Mouse (Mus musculus) forebrain, embryonic 12.5 days (tissue): Measurements from ENCODE around the gene Rasa4. TPM values are rescaled to one million over a fixed set of nuclear protein-coding genes. Genes with fewer than 3 reads are reported as not detected.
A peak's percentile ranks its signal among the peaks of the same experiment; 100 is the strongest.

ENCODE experiments used
- ATAC-seq: fragments of 200-750 bp; cut with Nextera tagmentation; 2 replicates; pipeline ENCODE4 v1.8.0; 2017; ENCODE audit warnings: moderate TSS enrichment; ENCODE audit not compliant: low FRiP score
- H3K27ac ChIP-seq: fragments of 300-500 bp; sonication (generic); 2 replicates; pipeline ENCODE4 v1.5.1; 2016; ENCODE audit warnings: mild to moderate bottlenecking
- H3K27me3 ChIP-seq: fragments of 300-500 bp; sonication (generic); 2 replicates; pipeline ENCODE4 v1.6.1; 2016; ENCODE audit warnings: mild to moderate bottlenecking
- H3K36me3 ChIP-seq: fragments of 300-500 bp; sonication (generic); replicated peaks from 2 replicates; pipeline ENCODE4 v1.6.1; 2016; ENCODE audit warnings: mild to moderate bottlenecking
- H3K4me1 ChIP-seq: fragments of 300-500 bp; sonication (generic); 2 replicates; pipeline ENCODE4 v1.6.1; 2016
- H3K4me2 ChIP-seq: fragments of 300-500 bp; sonication (generic); 2 replicates; pipeline ENCODE4 v1.6.1; 2016; ENCODE audit warnings: mild to moderate bottlenecking, moderate library complexity
- H3K4me3 ChIP-seq: fragments of 300-500 bp; sonication (generic); replicated peaks from 2 replicates; pipeline ENCODE4 v1.5.1; 2016; ENCODE audit warnings: mild to moderate bottlenecking
- H3K9ac ChIP-seq: fragments of 300-500 bp; sonication (generic); 2 replicates; pipeline ENCODE4 v1.6.1; 2016; ENCODE audit warnings: mild to moderate bottlenecking
- H3K9me3 ChIP-seq: fragments of 300-500 bp; sonication (generic); 2 replicates; pipeline ENCODE4 v1.6.1; 2016
- WGBS: fragments of 180-500 bp; shearing (Covaris S2); methylation state at CpG from one replicate; pipeline ENCODE4 v1.1.7; 2016; 5-methylcytosine and 5-hydroxymethylcytosine counted together
- polyA plus RNA-seq: library from polyadenylated mRNA; unstranded; fragments of >200 nt; fragmentation: Nextera tagmentation; extraction: Ambion mirVana; gene quantifications from 2 replicates; pipeline ENCODE4 v1.2.1, GENCODE M21; 2016

Rasa4 gene
- polyA plus RNA-seq, 1 experiment from 2014 or later, result 6.2 TPM

DNA sequence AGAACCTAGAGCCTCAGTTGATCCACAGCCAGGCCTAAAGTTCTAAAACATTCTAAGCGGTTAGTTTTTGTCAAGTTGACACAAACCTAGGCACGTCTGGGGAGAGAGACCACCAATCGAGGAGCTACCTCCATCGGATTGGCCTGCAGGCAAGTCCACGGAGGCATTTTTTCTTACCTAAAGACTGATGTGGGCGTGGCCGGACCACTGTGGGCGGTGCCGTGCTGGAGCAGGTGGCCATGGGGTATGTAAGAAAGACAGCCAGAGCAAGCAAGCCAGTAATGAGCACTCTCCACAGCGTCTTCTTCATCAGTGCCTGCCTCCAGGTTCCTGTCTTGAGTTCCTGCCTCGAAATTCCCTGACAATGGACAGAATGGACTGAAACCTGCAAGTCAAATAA lies 10.2 kb upstream of the Rasa4 start:
- Histone ChIP-seq H3K9ac (no peak overlapping the region), H3K9me3 (no peaks in the 10 kb centered on the region), H3K4me1 (peaks cover 3% of the 10 kb centered on the region; the same call in 1 of the 2 replicates), H3K4me3 (no peak overlapping the region), H3K36me3 (no peaks in the 10 kb centered on the region), H3K27ac (no peak overlapping the region), H3K4me2 (no peak overlapping the region), H3K27me3 (peaks cover 5% of the 10 kb centered on the region; the same call in 1 of the 2 replicates)
- WGBS, result 66% methylated on average over 11 of the region's 11 CpGs
- no peak for ATAC-seq

- no peak overlapping the region for H3K27ac ChIP-seq
- H3K4me1 ChIP-seq, result peaks cover 3% of the 10 kb centered on the region; the same call in 1 of the 2 replicates
- no peak overlapping the region for H3K4me3 ChIP-seq
- ATAC-seq, result no peak
- no peak overlapping the region for H3K9ac ChIP-seq
- no peaks in the 10 kb centered on the region for H3K36me3 ChIP-seq
- no peaks in the 10 kb centered on the region for H3K9me3 ChIP-seq
- H3K27me3 ChIP-seq, result peaks cover 5% of the 10 kb centered on the region; the same call in 1 of the 2 replicates
- no peak overlapping the region for H3K4me2 ChIP-seq
- WGBS, result 92% methylated on average over 5 of the region's 5 CpGs
Measured at GRCm38 (mm10) chr5:136075076-136075475, 8.6 kb upstream of the Rasa4 start.

- no peak for ATAC-seq
- H3K9me3 ChIP-seq, result no peaks in the 10 kb centered on the region
- H3K27me3 ChIP-seq, result peaks cover 8% of the 10 kb centered on the region
- H3K4me1 ChIP-seq, result peaks cover 3% of the 10 kb centered on the region; the same call in 1 of the 2 replicates
- no peak overlapping the region for H3K4me3 ChIP-seq
- 0 out of 2 replicates have a peak overlapping the region, but pooled peaks have one; percentile 9 for H3K27ac ChIP-seq
- no peak overlapping the region for H3K4me2 ChIP-seq
- no peak overlapping the region for H3K9ac ChIP-seq
- H3K36me3 ChIP-seq, result no peaks in the 10 kb centered on the region
- 57% methylated on average over 7 of the region's 7 CpGs for WGBS
Measured at GRCm38 (mm10) chr5:136076284-136076683, 7.4 kb upstream of the Rasa4 start.

DNA sequence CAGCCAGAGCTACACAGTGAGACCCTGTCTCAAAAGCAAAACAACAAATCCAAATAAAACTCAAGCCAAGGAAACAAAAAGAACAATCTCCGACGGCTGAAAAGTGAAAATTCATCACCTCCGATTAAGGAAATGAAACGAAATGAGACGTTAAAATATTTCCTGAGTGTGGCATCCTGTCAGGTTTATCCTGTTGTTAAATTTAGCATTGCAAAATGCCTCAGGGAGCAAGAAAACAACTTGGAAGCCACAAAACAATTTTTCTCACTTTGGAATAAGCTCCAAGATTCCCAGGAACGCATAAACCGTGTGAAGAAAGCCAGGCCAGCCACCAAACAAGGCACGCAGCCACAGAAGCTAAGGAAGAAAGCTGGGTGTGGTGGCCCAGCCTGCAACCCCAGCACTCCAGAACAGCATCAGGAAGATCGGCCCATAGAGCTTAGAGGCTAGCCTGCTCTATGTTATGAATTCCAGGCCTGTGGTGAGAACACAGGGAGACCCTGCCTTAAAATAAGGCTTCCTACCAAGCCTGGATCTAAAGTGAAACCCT lies 6.6 kb upstream of the Rasa4 start:
- Histone ChIP-seq H3K4me1 (peaks cover 3% of the 10 kb centered on the region; the same call in 1 of the 2 replicates), H3K36me3 (no peaks in the 10 kb centered on the region), H3K27me3 (peaks cover 8% of the 10 kb centered on the region), H3K27ac (no peak overlapping the region), H3K9ac (no peak overlapping the region), H3K4me2 (no peak overlapping the region), H3K4me3 (no peak overlapping the region), H3K9me3 (no peaks in the 10 kb centered on the region)
- no peak for ATAC-seq
- 89% methylated on average over 9 of the region's 9 CpGs for WGBS

DNA sequence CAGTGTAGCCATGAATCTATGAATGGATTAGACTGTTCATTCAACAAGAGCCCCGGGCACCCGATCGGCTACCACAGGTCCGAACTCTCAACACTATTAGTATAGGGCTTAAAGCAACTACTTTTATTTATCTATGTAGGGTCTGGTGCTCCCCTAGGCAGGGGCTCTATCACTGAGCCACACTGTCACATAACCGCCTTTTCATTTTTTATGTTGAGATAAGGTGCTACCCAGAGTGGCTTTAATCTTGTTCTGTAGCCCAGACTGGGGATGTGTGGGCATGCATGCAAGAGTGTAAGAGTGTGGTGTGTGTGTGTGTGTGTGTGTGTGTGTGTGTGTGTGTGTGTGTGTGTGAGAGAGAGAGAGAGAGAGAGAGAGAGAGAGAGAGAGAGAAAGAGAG lies 5.6 kb upstream of the Rasa4 start:
- no peak overlapping the region for H3K4me3 ChIP-seq
- H3K4me1 ChIP-seq, result peaks cover 4% of the 10 kb centered on the region
- 95% methylated on average over 5 of the region's 5 CpGs for whole genome bisulfite sequencing
- no peaks in the 10 kb centered on the region for H3K36me3 ChIP-seq
- H3K27ac ChIP-seq, result no peak overlapping the region
- H3K9me3 ChIP-seq, result no peaks in the 10 kb centered on the region
- H3K9ac ChIP-seq, result no peak overlapping the region
- no peak for ATAC-seq
- peaks cover 8% of the 10 kb centered on the region for H3K27me3 ChIP-seq
- H3K4me2 ChIP-seq, result no peak overlapping the region

DNA sequence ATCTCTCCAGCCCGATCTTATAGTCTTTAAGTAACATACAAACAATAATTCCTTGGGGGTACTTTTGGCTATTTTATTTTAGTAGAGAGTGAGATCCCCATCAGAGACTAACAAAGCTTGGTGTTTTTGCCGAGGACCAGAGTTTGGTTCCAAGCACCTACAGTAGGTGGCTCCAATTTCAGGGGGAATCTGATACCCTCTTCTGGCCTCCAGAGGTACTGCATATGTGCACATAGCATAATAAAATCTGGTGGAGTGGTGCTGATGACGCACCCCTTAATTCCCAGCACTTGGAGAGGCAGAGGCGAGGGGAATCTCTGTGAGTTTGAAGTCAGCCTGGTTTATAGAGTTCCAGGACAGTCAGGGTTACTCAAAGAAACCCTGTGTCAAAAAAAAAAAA lies 1.4 kb upstream of the Rasa4 start:
- H3K36me3 ChIP-seq, result no peaks in the 10 kb centered on the region
- peaks cover 24% of the 10 kb centered on the region for H3K4me1 ChIP-seq
- no peak for ATAC-seq
- WGBS, result 77% methylated on average over 4 of the region's 4 CpGs
- H3K27me3 ChIP-seq, result peaks cover 26% of the 10 kb centered on the region
- no peak overlapping the region for H3K4me2 ChIP-seq
- no peaks in the 10 kb centered on the region for H3K9me3 ChIP-seq
- H3K9ac ChIP-seq, result no peak overlapping the region
- no peak overlapping the region for H3K27ac ChIP-seq
- no peak overlapping the region for H3K4me3 ChIP-seq

DNA sequence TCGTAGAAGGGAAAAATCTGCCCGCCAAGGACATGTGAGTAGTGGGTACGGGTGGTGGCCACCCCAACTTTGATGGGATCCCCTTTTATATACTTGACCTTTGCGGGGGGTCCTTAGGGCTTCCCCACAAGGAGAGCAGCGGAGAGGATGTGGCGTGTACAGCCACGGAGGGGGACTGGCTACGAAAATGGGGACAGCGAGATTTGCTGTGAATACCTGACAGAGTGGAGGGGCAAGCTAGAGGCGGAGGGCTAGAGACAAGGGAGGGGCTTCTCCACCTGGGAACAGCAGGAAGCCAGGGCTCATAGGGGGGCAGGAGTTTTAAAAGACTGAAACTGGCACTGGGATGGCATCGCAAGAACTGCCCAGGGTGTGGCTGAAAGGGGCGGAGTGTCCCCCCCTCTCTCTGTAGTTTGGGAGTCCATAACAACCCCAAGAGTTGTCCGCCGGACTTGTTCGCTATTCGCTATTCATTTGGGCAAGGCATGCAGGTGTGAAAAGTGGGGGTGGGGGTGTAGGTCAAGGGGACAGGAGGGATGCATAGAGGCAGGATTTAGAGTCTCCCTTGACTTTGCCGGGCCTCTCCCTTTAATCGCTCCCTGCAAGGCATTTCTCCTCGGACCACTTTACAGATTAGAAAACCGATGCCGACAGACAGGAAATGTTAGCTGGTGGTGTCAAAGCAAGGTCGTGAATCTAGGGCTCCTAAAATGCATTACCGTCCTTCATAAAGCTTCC lies 597 bp downstream of the Rasa4 start:
- H3K4me2 ChIP-seq, result peak overlapping the region; percentile 90
- no peak; the same call in none of the 2 replicates for ATAC-seq

DNA sequence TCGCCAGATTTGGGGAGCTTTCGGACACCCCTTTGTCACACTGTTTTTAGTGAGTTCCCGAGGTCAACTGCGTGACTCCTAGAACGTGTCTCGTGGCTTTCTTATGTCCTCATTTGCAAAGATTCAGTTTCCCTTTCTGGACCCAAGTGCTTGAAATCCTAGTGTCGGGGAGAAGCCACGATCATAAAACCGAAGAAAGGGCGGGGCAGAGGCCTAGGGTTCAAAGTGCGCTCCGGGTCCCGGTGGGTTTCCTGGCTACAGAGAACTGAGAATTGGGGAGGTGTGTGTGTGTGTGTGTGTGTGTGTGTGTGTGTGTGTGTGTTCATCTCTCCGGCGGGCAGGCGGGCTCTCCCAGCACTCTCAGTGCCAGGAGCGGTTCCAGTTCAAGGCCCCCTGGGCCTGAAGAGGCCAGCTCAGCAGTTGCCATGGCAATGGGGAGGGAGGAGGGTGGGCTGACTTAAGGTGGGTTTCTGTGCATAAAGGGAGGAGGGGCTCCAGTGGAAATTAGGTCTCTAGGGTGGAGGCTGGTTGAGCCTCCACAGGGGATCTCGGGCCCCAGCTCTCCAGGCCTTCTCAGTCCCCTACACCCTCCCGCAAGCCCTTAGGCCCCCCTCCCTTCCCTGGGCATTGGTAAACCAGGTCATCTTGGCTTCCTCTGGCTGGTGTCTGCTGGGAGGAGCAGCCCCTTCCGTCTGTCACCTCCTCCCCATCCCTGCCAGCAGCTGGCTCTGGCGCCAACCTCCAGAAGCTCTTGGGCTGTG lies 1.4 kb downstream of the Rasa4 start:
- Histone ChIP-seq H3K27ac (0 out of 2 replicates have a peak overlapping the region, but pooled peaks have one; percentile 13), H3K9me3 (no peaks in the 10 kb centered on the region), H3K4me3 (peak overlapping the region; percentile 52), H3K9ac (no peak overlapping the region), H3K4me2 (peak overlapping the region; percentile 90), H3K36me3 (no peaks in the 10 kb centered on the region), H3K27me3 (peaks cover 34% of the 10 kb centered on the region), H3K4me1 (peaks cover 28% of the 10 kb centered on the region)
- WGBS, result 5% methylated on average over 19 of the region's 21 CpGs
- ATAC-seq, result peak; percentile 22; the same call in 1 of the 2 replicates

More for the DNA sequence above, 597 bp downstream of the Rasa4 start:
- WGBS, result 1% methylated on average over 23 of the region's 23 CpGs
- H3K27ac ChIP-seq, result no peak overlapping the region
- peaks cover 32% of the 10 kb centered on the region for H3K27me3 ChIP-seq
- H3K9ac ChIP-seq, result peak overlapping the region; percentile 64
- H3K9me3 ChIP-seq, result no peaks in the 10 kb centered on the region
- no peaks in the 10 kb centered on the region for H3K36me3 ChIP-seq
- peak overlapping the region; percentile 52 for H3K4me3 ChIP-seq
- H3K4me1 ChIP-seq, result peaks cover 28% of the 10 kb centered on the region

DNA sequence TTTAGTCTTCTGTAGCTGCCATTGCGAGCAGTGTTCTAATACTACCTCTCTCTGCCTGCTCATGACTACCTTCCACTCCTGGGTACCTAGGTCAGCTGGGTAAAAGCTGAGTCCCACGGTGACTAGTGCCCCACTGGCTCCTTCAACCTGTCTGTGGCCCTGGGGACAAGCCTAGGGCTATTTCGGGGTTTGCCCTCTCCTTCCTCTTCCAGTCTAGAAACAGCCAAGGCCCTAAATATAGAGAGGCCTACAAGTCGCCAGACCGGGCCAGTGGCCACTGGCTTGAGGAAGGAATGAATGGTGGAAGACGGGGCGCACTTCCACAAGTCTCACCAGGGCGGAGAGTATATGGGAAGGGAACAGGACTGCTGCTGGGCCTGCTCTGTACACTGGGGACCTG lies 2.6 kb downstream of the Rasa4 start:
- H3K27me3 ChIP-seq, result peaks cover 31% of the 10 kb centered on the region

DNA sequence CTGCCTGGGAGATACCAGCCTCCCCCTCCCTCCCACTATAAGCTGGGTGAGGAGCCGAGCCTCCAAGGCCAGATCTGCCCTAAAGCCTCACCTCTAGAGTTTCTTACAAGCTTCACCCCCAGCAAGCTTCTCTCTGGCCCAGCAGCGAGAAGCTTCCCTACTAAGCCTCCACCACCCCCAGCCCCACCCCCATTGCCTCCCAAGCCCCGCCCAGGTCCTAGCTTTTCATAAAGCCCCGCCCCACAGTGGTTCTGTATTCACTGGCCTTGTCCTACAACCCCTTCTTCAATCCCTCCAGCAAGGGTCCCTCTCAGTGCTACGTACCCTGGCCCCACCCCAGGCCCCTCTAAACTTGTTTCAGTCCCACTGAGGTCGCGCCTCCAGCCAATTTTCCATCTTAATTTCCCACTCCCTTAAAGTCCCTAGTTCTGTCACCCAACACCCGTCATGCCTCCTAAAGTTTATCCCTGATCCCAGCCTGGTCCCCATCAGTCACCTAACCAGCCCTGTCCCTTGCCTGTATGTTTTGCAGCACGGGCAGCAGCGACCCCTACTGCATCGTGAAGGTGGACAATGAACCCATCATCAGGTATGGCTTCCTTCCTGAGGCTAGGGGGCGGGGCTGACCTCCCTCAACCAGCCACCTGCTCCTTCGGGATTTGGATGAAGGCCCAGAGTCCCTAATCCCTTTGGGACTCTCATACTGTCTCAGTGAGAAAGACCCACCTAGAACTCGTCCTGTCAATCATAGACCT lies 5.3 kb downstream of the Rasa4 start:
- H3K9me3 ChIP-seq, result no peaks in the 10 kb centered on the region
- no peaks in the 10 kb centered on the region for H3K36me3 ChIP-seq
- H3K27ac ChIP-seq, result no peak overlapping the region
- H3K9ac ChIP-seq, result no peak overlapping the region
- peaks cover 30% of the 10 kb centered on the region for H3K27me3 ChIP-seq
- WGBS, result 15% methylated on average over 14 of the region's 14 CpGs
- no peak overlapping the region for H3K4me3 ChIP-seq
- ATAC-seq, result no peak
- peaks cover 21% of the 10 kb centered on the region for H3K4me1 ChIP-seq
- no peak overlapping the region for H3K4me2 ChIP-seq

More for the DNA sequence above, 2.6 kb downstream of the Rasa4 start:
- H3K4me1 ChIP-seq, result peaks cover 28% of the 10 kb centered on the region
- no peaks in the 10 kb centered on the region for H3K9me3 ChIP-seq
- H3K27ac ChIP-seq, result no peak overlapping the region
- H3K36me3 ChIP-seq, result no peaks in the 10 kb centered on the region
- H3K4me3 ChIP-seq, result no peak overlapping the region
- ATAC-seq, result no peak
- WGBS, result 95% methylated on average over 8 of the region's 8 CpGs
- H3K4me2 ChIP-seq, result no peak overlapping the region
- no peak overlapping the region for H3K9ac ChIP-seq

GRCm38 (mm10) chr5:136091927-136092326 lies 8.2 kb downstream of the Rasa4 start:
- Histone ChIP-seq H3K4me1 (peaks cover 11% of the 10 kb centered on the region), H3K4me2 (no peak overlapping the region), H3K9ac (no peak overlapping the region), H3K27me3 (peaks cover 15% of the 10 kb centered on the region; the same call in 1 of the 2 replicates), H3K9me3 (no peaks in the 10 kb centered on the region), H3K27ac (no peak overlapping the region), H3K36me3 (no peaks in the 10 kb centered on the region), H3K4me3 (no peak overlapping the region)
- WGBS, result 67% methylated on average over 5 of the region's 5 CpGs
- no peak for ATAC-seq
